Mouse (Mus musculus): ENCODE measurements around the gene Zc3h12d. TPM values are rescaled to one million over a fixed set of nuclear protein-coding genes. Genes with fewer than 3 reads are reported as not detected.
"Not testable (repeated sequence)": the region's sequence is repeated elsewhere in the genome, so short reads cannot be mapped to it uniquely, and the experiment has no call there.

Gene Zc3h12d
- polyA plus RNA-seq, 1 experiment = not detected

DNA sequence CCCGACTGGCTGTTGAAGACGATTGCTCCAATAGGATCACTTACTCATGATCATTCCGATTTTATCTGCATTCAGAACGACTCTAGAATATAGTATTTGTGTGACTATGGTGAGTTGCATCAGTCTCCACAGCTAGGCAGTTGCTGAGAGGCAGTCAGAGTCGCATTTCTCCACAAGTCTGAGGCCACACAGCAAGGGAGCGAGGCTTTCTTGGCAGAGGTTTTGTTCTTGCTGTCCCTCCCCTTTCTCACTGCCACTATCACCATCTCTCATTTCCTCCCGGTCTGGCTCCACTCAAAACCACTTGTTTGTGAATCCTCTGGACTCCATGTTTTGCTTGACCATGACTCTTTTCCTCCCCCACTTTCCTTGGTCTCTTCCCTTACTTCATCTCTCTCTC is 41.9 kb downstream of the Zc3h12d start:
- H3K79me2 ChIP-seq (ENCODE audit: control insufficient read depth, insufficient read depth) = no peaks in the 10 kb centered on the region
- H3K36me3 ChIP-seq (ENCODE audit: control insufficient read depth, insufficient read depth) = no peaks in the 10 kb centered on the region
- no peak overlapping the region for H3ac ChIP-seq (ENCODE audit: control insufficient read depth, insufficient read length, low read depth)
- H3K27me3 ChIP-seq (ENCODE audit: control insufficient read depth, insufficient read depth, insufficient read length) = no peaks in the 10 kb centered on the region
- no peak overlapping the region for H3K4me3 ChIP-seq (ENCODE audit: insufficient read depth, poor library complexity, severe bottlenecking)
- TF ChIP-seq FOSL1 (IDR thresholded peaks at IDR 0.05; ENCODE audit: insufficient read depth, low read length, poor library complexity, severe bottlenecking) = no peak
- TF ChIP-seq CTCF (IDR thresholded peaks at IDR 0.05; ENCODE audit: control insufficient read depth, insufficient read depth, insufficient read length) = no peak
- no peak for TF ChIP-seq USF1 (IDR thresholded peaks at IDR 0.05; ENCODE audit: low read depth)
- TF ChIP-seq CEBPB (IDR thresholded peaks at IDR 0.05; ENCODE audit: low read depth) = no peak
- TF ChIP-seq MAX (IDR thresholded peaks at IDR 0.05) = no peak
- no peak for TF ChIP-seq MYOD1 (IDR thresholded peaks at IDR 0.05; ENCODE audit: control insufficient read depth, insufficient read length, low read depth)
- TF ChIP-seq MYOG (IDR thresholded peaks at IDR 0.05; ENCODE audit: control insufficient read depth, extremely low read depth, insufficient read length) = no peak
- no peaks in the 10 kb centered on the region for H3K79me3 ChIP-seq (ENCODE audit: low read depth)

DNA sequence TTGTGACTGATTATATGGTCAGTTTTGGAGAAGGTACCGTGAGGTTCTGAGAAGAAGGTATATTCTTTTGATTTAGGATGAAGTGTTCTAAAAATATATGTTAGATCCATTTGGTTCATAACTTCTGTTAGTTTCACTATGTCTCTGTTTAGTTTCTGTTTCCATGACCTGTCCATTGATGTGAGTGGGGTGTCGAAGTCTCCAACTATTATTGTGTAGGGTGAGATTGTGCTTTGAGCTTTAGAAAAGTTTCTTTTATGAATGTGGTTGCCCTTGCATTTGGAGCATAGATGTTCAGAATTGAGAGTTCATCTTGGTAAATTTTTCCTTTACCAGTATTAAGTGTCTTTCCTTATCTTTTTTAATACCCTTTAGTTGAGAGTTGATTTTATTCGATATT is 48.0 kb downstream of the Zc3h12d start:
- H3K79me2 ChIP-seq (ENCODE audit: control insufficient read depth, insufficient read depth); H3K4me3 ChIP-seq (ENCODE audit: insufficient read depth, poor library complexity, severe bottlenecking); H3ac ChIP-seq (ENCODE audit: control insufficient read depth, insufficient read length, low read depth); H3K27me3 ChIP-seq (ENCODE audit: control insufficient read depth, insufficient read depth, insufficient read length); H3K36me3 ChIP-seq (ENCODE audit: control insufficient read depth, insufficient read depth); H3K79me3 ChIP-seq (ENCODE audit: low read depth): not testable (repeated sequence)

- Histone ChIP-seq H3K27me3 (ENCODE audit: control insufficient read depth, insufficient read depth, insufficient read length) (no peaks in the 10 kb centered on the region), H3K36me3 (ENCODE audit: control insufficient read depth, insufficient read depth) (no peaks in the 10 kb centered on the region)
These were observed 49.7 kb downstream of the Zc3h12d start for GRCm38 (mm10) chr10:7881971-7882370.

GRCm38 (mm10) chr10:7883524-7883923 is 51.3 kb downstream of the Zc3h12d start:
- Histone ChIP-seq H3K79me3 (ENCODE audit: low read depth) (no peaks in the 10 kb centered on the region), H3K27me3 (ENCODE audit: control insufficient read depth, insufficient read depth, insufficient read length) (no peaks in the 10 kb centered on the region), H3K4me3 (ENCODE audit: insufficient read depth, poor library complexity, severe bottlenecking) (no peak overlapping the region), H3ac (ENCODE audit: control insufficient read depth, insufficient read length, low read depth) (no peak overlapping the region), H3K36me3 (ENCODE audit: control insufficient read depth, insufficient read depth) (no peaks in the 10 kb centered on the region), H3K79me2 (ENCODE audit: control insufficient read depth, insufficient read depth) (no peaks in the 10 kb centered on the region)
- TF ChIP-seq MYOG (IDR thresholded peaks at IDR 0.05; ENCODE audit: control insufficient read depth, extremely low read depth, insufficient read length) (no peak), CTCF (IDR thresholded peaks at IDR 0.05; ENCODE audit: control insufficient read depth, insufficient read depth, insufficient read length) (peak; percentile 87)

More at GRCm38 (mm10) chr10:7881971-7882370, 49.7 kb downstream of the Zc3h12d start:
- Histone ChIP-seq H3K79me2 (ENCODE audit: control insufficient read depth, insufficient read depth) (no peaks in the 10 kb centered on the region), H3ac (ENCODE audit: control insufficient read depth, insufficient read length, low read depth) (no peak overlapping the region), H3K79me3 (ENCODE audit: low read depth) (no peaks in the 10 kb centered on the region), H3K4me3 (ENCODE audit: insufficient read depth, poor library complexity, severe bottlenecking) (no peak overlapping the region)
- no peak for TF ChIP-seq CTCF (IDR thresholded peaks at IDR 0.05; ENCODE audit: control insufficient read depth, insufficient read depth, insufficient read length)
- TF ChIP-seq USF1 (IDR thresholded peaks at IDR 0.05; ENCODE audit: low read depth) = no peak
- TF ChIP-seq MYOD1 (IDR thresholded peaks at IDR 0.05; ENCODE audit: control insufficient read depth, insufficient read length, low read depth) = no peak
- no peak for TF ChIP-seq MYOG (IDR thresholded peaks at IDR 0.05; ENCODE audit: control insufficient read depth, extremely low read depth, insufficient read length)
- no peak for TF ChIP-seq FOSL1 (IDR thresholded peaks at IDR 0.05; ENCODE audit: insufficient read depth, low read length, poor library complexity, severe bottlenecking)
- TF ChIP-seq MAX (IDR thresholded peaks at IDR 0.05) = no peak
- TF ChIP-seq CEBPB (IDR thresholded peaks at IDR 0.05; ENCODE audit: low read depth) = no peak

DNA sequence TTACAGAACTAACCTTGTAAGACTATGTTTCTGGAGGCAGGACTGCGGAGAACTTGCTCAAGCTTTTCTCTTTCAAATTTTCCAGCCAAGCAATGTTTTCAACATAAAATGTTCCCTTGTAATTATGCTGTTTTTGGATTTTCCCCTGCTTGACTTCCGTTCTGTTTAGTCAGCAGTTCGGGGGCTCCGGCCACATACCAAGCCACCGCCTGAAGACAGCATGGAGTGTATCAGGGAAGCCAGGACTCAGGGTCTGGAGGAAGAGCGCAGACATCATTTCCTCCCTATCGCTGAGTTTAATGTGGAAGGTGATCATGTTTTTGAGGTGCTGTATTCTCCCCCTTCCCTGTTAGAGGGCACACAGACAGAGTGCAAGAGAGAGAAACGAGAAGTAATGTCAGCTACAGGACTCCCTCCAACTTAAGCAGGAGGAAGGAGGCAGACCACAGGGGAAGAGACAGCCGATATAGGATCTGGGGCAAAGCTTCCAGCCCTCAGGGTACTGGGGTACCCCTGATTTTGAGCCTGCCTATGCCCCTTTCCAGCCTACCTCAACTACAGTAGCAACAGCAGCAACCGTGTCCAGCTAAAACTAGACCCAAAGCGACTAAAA is 56.1 kb downstream of the Zc3h12d start:
- H3K27me3 ChIP-seq (ENCODE audit: control insufficient read depth, insufficient read depth, insufficient read length) = no peaks in the 10 kb centered on the region
- TF ChIP-seq FOSL1 (IDR thresholded peaks at IDR 0.05; ENCODE audit: insufficient read depth, low read length, poor library complexity, severe bottlenecking) (no peak), MAX (IDR thresholded peaks at IDR 0.05) (no peak), USF1 (IDR thresholded peaks at IDR 0.05; ENCODE audit: low read depth) (no peak), MYOG (IDR thresholded peaks at IDR 0.05; ENCODE audit: control insufficient read depth, extremely low read depth, insufficient read length) (no peak), CEBPB (IDR thresholded peaks at IDR 0.05; ENCODE audit: low read depth) (no peak)
- no peaks in the 10 kb centered on the region for H3K79me2 ChIP-seq (ENCODE audit: control insufficient read depth, insufficient read depth)
- H3K4me3 ChIP-seq (ENCODE audit: insufficient read depth, poor library complexity, severe bottlenecking) = no peak overlapping the region
- no peaks in the 10 kb centered on the region for H3K36me3 ChIP-seq (ENCODE audit: control insufficient read depth, insufficient read depth)
- H3K79me3 ChIP-seq (ENCODE audit: low read depth) = no peaks in the 10 kb centered on the region
- H3ac ChIP-seq (ENCODE audit: control insufficient read depth, insufficient read length, low read depth) = no peak overlapping the region

DNA sequence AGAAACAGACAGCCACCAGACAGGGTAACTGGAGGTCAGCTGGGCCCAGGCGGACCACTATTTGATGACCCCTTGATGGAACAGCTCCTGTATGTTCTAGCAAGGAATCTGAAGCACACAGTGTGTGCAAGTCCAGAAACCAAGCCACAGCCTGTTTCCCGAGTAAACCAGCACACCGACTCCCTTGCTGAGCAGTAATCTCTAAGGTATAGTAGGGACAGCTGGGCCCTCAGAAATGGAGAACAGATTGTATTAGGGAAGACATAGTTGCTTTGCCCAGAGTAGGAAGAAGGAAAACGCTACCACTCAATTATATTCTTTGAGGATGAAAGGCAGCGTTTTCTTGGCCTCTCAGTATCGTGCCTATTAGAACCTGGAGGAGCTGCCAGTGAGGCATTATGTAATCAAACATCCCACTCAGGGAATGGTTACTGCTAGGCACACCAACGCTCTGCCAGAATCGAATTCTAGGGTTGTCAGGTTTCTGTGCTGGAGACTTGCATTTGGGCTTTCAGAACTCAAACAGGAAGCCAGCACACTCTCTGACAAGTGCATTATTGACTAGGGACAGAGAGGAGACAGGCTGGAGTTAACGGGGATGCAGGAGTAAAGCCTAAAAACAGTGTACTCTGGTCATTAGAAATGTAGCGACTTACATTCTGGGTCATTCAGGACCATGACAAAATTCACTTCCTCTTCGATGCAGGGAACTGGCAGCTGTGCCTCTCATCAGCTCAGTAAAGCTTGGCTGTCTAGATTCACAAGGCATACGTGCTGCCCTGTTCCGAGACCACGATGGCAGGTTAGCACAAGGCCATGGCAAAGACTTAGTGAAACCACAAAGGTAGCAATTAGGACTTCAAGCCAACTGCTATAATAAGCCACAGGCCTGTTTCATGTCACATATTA is 68.7 kb downstream of the Zc3h12d start:
- Histone ChIP-seq H3K36me3 (ENCODE audit: control insufficient read depth, insufficient read depth) (peaks cover 17% of the 10 kb centered on the region), H3K4me3 (ENCODE audit: insufficient read depth, poor library complexity, severe bottlenecking) (no peak overlapping the region), H3K79me3 (ENCODE audit: low read depth) (no peaks in the 10 kb centered on the region), H3ac (ENCODE audit: control insufficient read depth, insufficient read length, low read depth) (no peak overlapping the region), H3K27me3 (ENCODE audit: control insufficient read depth, insufficient read depth, insufficient read length) (no peaks in the 10 kb centered on the region), H3K79me2 (ENCODE audit: control insufficient read depth, insufficient read depth) (no peaks in the 10 kb centered on the region)
- TF ChIP-seq FOSL1 (IDR thresholded peaks at IDR 0.05; ENCODE audit: insufficient read depth, low read length, poor library complexity, severe bottlenecking) (no peak), USF1 (IDR thresholded peaks at IDR 0.05; ENCODE audit: low read depth) (no peak), CTCF (IDR thresholded peaks at IDR 0.05; ENCODE audit: control insufficient read depth, insufficient read depth, insufficient read length) (no peak), MYOG (IDR thresholded peaks at IDR 0.05; ENCODE audit: control insufficient read depth, extremely low read depth, insufficient read length) (no peak), MAX (IDR thresholded peaks at IDR 0.05) (no peak), CEBPB (IDR thresholded peaks at IDR 0.05; ENCODE audit: low read depth) (no peak), MYOD1 (IDR thresholded peaks at IDR 0.05; ENCODE audit: control insufficient read depth, insufficient read length, low read depth) (no peak)

All from C2C12 (cell line).